Mouse (Mus musculus) frontal cortex, postnatal 14 days (tissue): Measurements from ENCODE around the gene Ofd1.

Experiments
- DNase-seq, 2 experiments: peaks; one replicate each; pipeline ENCODE4 v3.0.0; 2022; ENCODE audit warnings: low spot score in 2 of 2

Gene Ofd1

GRCm38 (mm10) chrX:166359927-166360440 lies 80.5 kb downstream of the Ofd1 start:
- DNase-seq = no peak

GRCm38 (mm10) chrX:166358955-166359354 lies 81.5 kb downstream of the Ofd1 start:
- no peak for DNase-seq

GRCm38 (mm10) chrX:166356276-166356675 lies 84.2 kb downstream of the Ofd1 start:
- DNase-seq = no peak

DNA sequence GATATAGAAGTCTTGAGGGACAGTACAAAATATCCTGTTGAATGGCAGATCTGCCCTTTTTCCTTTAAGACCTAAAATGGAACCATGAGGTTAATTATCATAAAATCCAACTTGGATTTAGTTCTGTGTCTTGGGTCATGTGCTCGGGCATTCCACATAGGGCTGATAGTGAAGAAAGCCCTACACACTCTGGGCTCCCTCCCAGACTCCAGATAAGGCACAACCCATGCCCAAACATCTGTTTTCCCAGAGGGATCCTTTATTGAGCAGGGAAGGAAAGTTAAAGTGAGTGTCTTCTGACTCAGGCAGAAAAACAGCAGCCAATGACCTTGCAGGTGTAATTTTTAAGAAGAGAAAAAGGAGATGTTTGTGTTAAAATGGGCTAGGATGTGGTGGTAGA lies 85.6 kb downstream of the Ofd1 start:
- no peak for DNase-seq

DNA sequence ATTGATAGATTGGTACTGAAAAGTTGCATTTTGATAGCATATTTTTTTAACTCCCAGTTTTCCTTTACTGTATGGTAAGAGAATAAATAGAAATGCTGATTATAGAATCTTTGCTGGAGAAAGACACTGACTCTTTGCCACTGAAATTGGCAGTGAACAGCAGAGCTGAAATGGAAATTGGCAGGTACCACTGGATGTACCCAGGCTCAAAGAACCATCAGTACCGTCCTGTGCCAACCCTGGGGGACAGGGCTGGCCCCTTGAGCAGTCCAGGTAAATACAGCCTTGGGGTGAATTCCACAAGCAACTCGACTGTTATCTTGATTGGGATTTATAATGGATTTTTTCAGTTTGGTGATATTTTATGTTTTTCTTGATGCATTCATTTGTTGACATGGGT lies 87.1 kb downstream of the Ofd1 start:
- no peak for DNase-seq

DNA sequence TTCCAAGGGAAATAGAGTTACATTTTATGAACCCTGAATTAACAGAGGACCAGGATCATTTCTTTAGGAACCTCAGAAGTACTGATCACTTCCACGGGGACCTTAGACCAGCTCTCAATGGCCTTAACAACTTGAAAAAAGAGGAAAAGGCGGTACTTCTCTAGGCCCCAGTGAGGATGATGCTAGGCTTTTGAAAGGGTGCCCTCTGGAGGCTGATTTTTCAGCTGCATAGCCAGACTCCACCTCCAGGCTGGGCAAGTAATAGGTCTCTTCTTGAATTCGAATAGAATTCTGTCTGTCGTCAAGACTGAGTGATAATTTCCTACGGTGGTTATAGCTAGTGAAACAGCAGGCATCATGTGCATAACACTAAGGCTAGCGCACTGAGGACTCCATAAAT lies 88.7 kb downstream of the Ofd1 start:
- peak; percentile 18 to 56 for DNase-seq

DNA sequence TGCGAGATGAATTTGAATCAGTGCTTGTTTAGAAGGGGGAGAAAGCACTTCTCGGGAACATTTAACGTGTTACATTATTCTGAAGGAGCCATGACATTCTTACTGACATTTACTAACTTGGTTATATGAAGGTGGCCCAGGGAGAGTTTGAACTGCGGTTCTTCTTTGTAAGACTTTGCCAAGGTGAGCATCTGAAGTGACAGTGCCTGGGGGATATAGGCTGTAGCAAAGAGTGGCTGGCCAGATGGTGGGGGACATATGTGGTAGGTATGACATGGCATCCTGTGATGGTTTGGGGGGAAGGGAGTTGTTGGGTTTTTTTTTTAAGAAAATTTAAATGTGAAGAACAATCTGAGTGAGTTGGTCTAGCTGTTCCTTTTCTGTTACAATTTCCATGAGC lies 91.9 kb downstream of the Ofd1 start:
- no peak for DNase-seq

GRCm38 (mm10) chrX:166348086-166348485 lies 92.4 kb downstream of the Ofd1 start:
- DNase-seq = no peak

GRCm38 (mm10) chrX:166344228-166345015 lies 96.1 kb downstream of the Ofd1 start:
- DNase-seq = peak; percentile 42 to 48

DNA sequence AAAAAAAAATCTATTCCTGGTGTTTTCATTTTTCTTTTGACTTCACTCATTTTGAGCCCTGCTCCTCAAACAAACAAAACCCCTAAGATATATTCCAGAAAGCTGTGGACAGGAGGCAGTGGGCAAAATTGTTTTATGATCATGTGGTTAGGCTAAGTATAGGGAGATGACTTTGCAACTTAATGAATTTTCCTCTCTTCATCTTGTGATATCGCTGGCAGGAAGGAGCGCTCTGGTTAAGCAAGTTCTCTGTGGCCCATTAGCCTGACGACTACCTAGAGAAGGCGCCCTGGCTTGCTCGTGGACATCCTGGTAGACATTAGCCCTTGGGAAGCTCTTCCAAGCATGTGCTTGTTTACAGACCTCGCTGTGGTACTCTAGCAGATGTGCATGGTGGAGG lies 98.7 kb downstream of the Ofd1 start:
- no peak for DNase-seq
